Mouse (Mus musculus): ENCODE measurements around the gene Spib.

GRCm38 (mm10) chr7:44546274-44546673 is 14.4 kb upstream of the Spib start:
- TF ChIP-seq CTCF (IDR thresholded peaks at IDR 0.05) (no peak), EP300 (IDR thresholded peaks at IDR 0.05; ENCODE audit: insufficient read depth, low read depth, low read length) (no peak)
